Mouse (Mus musculus) limb, embryonic 11.5 days (tissue): ENCODE measurements around the gene Lrrc56. TPM values are rescaled to one million over a fixed set of nuclear protein-coding genes. Genes with fewer than 3 reads are reported as not detected.

Source experiments
- ATAC-seq: fragments of 200-750 bp; cut with Nextera tagmentation; 2 replicates; pipeline ENCODE4 v1.8.0; 2017; ENCODE audit warnings: low read depth; ENCODE audit not compliant: insufficient number of reproducible peaks, low FRiP score, low TSS enrichment
- DNase-seq: peaks from one replicate; pipeline ENCODE4 v3.0.0-alpha.2; 2015; ENCODE audit warnings: low spot score
- H3K27ac ChIP-seq: fragments of 300-500 bp; sonication (generic); replicated peaks from 2 replicates; pipeline ENCODE4 v1.5.1; 2014; ENCODE audit warnings: low read depth, mild to moderate bottlenecking, low read length
- H3K27me3 ChIP-seq: fragments of 300-500 bp; sonication (generic); 2 replicates; pipeline ENCODE4 v1.6.1; 2014; ENCODE audit warnings: mild to moderate bottlenecking, low read length, mixed read lengths; ENCODE audit not compliant: control insufficient read depth, insufficient read depth
- H3K36me3 ChIP-seq: fragments of 300-500 bp; sonication (generic); 2 replicates; pipeline ENCODE4 v1.6.1; 2014; ENCODE audit warnings: mild to moderate bottlenecking, low read length, moderate library complexity, mixed read lengths; ENCODE audit not compliant: control insufficient read depth, insufficient read depth
- H3K4me1 ChIP-seq: fragments of 300-500 bp; sonication (generic); 2 replicates; pipeline ENCODE4 v1.6.1; 2014; ENCODE audit warnings: low read length, mixed read lengths; ENCODE audit not compliant: control insufficient read depth, insufficient read depth
- H3K4me2 ChIP-seq: fragments of 300-500 bp; sonication (generic); 2 replicates; pipeline ENCODE4 v1.6.1; 2014; ENCODE audit warnings: low read depth, mild to moderate bottlenecking, moderate library complexity; ENCODE audit not compliant: severe bottlenecking
- H3K4me3 ChIP-seq: fragments of 300-500 bp; sonication (generic); 2 replicates; pipeline ENCODE4 v1.5.1; 2014; ENCODE audit warnings: low read depth, low read length
- H3K9ac ChIP-seq: fragments of 300-500 bp; sonication (generic); 2 replicates; pipeline ENCODE4 v1.6.1; 2014; ENCODE audit warnings: mild to moderate bottlenecking, low read length
- H3K9me3 ChIP-seq: fragments of 300-500 bp; sonication (generic); 2 replicates; pipeline ENCODE4 v1.6.1; 2016; ENCODE audit warnings: low read length; ENCODE audit not compliant: control insufficient read depth
- WGBS: fragments of 180-500 bp; shearing (Covaris S2); extraction: QIAGEN DNeasy Blood & Tissue Kit; methylation state at CpG from one replicate; pipeline ENCODE4 v1.1.7; 2014; 5-methylcytosine and 5-hydroxymethylcytosine counted together
- polyA plus RNA-seq: library from polyadenylated mRNA; unstranded; fragments of >200 nt; fragmentation: Nextera tagmentation; extraction: Ambion mirVana; gene quantifications from 2 replicates; pipeline ENCODE4 v1.2.1, GENCODE M21; 2014

The Lrrc56 gene
- polyA plus RNA-seq, 1 experiment from 2014 or later, result 11.7 TPM

DNA sequence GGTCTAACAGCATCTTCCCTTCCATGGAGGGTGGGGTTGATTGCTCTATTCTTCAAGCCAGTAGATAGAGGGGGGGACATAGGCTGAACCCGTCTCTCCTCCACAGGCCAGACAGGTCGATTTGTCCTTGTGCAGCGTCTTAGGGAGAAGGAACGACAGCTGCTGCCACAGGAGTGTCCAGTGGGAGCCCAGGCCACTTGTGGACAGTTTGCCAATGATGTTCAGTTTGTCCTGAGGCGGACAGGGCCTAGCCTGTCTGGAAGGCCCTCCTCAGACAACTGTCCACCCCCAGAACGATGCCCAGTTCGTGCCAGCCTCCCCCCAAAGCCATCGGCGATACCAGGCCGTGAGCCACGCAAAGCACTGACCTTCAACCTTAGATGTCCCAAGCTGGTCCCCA, 22.9 kb downstream of the Lrrc56 start:
- no peaks in the 10 kb centered on the region; the same call in 1 of the 2 replicates for H3K36me3 ChIP-seq
- H3K27ac ChIP-seq, result no peak overlapping the region
- peaks cover 11% of the 10 kb centered on the region for H3K4me1 ChIP-seq
- 91% methylated on average over 11 of the region's 11 CpGs for WGBS
- no peak for DNase-seq
- no peaks in the 10 kb centered on the region for H3K9me3 ChIP-seq
- peak overlapping the region; percentile 83; the same call in 1 of the 2 replicates for H3K4me2 ChIP-seq
- H3K9ac ChIP-seq, result no peak overlapping the region; the same call in 1 of the 2 replicates
- no peaks in the 10 kb centered on the region for H3K27me3 ChIP-seq
- H3K4me3 ChIP-seq, result no peak overlapping the region
- no peak for ATAC-seq

DNA sequence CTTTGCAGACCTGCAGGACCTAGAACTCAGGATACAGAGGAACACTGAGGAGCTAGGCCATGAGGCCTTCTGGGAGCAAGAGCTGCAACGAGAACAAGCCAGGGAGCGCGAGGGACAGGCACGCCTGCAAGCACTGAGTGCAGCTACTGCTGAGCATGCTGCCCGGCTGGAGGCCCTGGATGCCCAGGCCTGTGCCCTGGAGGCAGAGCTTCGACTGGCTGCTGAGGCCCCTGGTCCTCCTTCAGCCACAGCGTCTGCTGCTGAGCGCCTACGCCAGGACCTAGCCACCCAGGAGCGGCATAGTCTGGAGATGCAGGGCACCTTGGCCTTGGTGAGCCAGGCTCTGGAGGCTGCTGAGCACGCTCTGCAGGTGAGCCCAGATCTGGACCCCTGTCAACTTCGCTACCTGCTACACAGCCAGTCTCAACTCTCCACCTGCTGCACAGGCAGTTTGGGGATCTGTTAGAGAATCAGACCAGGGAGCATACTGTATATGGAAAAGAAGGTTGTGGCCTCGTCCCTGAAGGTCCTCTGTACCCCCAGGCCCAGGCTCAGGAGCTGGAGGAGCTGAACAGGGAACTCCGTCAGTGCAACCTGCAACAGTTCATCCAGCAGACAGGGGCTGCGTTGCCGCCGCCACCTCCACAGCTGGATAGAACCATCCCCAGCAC, 23.5 kb downstream of the Lrrc56 start:
- Histone ChIP-seq H3K9ac (no peak overlapping the region), H3K27ac (no peak overlapping the region), H3K4me3 (no peak overlapping the region), H3K9me3 (no peaks in the 10 kb centered on the region), H3K27me3 (no peaks in the 10 kb centered on the region), H3K4me2 (no peak overlapping the region), H3K36me3 (no peaks in the 10 kb centered on the region; the same call in 1 of the 2 replicates), H3K4me1 (peaks cover 14% of the 10 kb centered on the region)
- no peak for DNase-seq
- 88% methylated on average over 17 of the region's 17 CpGs for WGBS
- ATAC-seq, result no peak

DNA sequence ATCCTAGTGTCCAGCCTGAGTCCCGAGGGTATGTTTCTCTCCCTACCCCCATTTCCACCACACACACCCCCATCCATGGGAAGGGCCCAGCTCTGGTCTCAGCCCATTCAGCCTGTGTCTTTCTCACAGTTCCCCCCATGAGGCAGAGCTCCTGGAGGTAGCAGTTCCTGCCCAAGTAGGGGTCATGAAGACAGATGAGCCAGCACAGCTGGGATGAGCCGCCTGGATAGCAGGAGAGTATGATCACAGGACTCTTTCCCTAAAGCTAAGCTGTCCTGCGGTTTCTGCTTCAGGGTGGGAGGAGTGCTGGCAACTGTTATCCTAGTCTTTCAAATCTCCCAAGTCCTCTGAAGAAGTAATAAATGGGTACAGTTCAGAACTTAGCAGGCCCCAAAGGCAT, 24.2 kb downstream of the Lrrc56 start:
- Histone ChIP-seq H3K9ac (no peak overlapping the region), H3K4me3 (no peak overlapping the region), H3K36me3 (no peaks in the 10 kb centered on the region; the same call in 1 of the 2 replicates), H3K4me1 (peaks cover 16% of the 10 kb centered on the region), H3K4me2 (no peak overlapping the region), H3K27me3 (no peaks in the 10 kb centered on the region), H3K27ac (no peak overlapping the region), H3K9me3 (no peaks in the 10 kb centered on the region)
- ATAC-seq (no peak), DNase-seq (no peak)
- WGBS, result 84% methylated on average over 3 of the region's 3 CpGs

DNA sequence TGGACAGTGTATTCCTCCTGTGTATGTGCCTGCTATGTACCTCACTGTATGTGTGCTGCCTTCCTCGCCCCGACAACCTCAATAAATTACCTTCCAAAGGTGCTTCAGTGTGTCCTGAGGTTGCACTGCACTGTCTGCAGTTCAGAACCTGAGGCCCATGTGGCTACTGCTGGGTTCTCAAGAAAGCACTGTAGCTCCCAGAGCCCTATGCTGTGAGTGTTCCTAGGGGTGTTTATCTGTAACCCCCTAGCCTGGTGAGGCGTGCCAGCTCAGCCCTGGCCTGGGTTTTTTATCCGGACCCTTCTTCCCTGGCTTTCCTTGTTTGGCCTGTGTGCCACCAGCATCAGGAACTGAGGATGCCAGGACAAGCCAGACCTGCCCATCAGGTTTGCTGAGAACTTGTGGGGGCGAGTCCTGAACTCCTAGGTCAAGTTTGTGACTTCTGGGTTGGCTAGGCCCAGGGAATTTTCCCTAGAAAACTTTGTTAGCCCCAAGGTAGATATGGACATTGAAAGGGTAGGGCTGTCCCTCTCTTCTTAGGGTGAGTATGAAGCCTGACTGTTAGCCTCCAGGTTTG, 24.7 kb downstream of the Lrrc56 start:
- no peaks in the 10 kb centered on the region for H3K9me3 ChIP-seq
- H3K27ac ChIP-seq, result no peak overlapping the region
- no peaks in the 10 kb centered on the region; the same call in 1 of the 2 replicates for H3K36me3 ChIP-seq
- WGBS, result 87% methylated on average over 5 of the region's 5 CpGs
- no peak overlapping the region for H3K4me3 ChIP-seq
- H3K27me3 ChIP-seq, result no peaks in the 10 kb centered on the region
- DNase-seq (no peak), ATAC-seq (no peak)
- H3K9ac ChIP-seq, result no peak overlapping the region
- no peak overlapping the region for H3K4me2 ChIP-seq
- peaks cover 16% of the 10 kb centered on the region for H3K4me1 ChIP-seq

DNA sequence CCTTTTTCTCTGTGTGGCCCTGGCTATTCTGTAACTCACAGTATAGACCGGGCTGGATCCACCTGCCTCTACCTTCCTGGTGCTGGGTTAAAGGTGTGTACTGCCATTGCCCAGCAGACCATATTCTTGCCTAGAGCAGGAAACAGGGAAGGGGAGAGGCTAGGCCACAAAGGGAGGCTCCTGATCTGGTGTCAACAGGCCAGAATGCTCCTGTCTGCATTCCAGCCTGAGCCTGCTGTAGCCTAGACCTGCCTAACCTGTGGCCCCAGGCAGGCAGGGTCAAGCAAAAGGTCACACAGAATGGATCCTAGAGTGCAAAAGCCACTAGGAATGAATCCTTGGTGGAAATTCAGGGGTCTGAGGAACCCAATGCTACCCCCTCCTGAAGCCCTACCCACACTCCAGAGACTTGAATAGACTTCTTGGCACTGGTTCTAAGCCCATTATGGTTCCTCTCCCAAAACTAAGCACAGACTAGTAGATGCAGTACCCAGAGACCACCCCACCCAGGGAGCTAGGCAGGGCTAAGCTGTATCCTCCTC, 25.7 kb downstream of the Lrrc56 start:
- no peak overlapping the region for H3K4me3 ChIP-seq
- H3K27me3 ChIP-seq, result no peaks in the 10 kb centered on the region
- H3K9ac ChIP-seq, result no peak overlapping the region
- no peak for ATAC-seq
- H3K36me3 ChIP-seq, result no peaks in the 10 kb centered on the region; the same call in 1 of the 2 replicates
- no peaks in the 10 kb centered on the region for H3K9me3 ChIP-seq
- H3K4me1 ChIP-seq, result peaks cover 16% of the 10 kb centered on the region
- DNase-seq, result no peak
- WGBS, result 95% methylated on average over 1 of the region's 1 CpGs
- H3K27ac ChIP-seq, result no peak overlapping the region
- H3K4me2 ChIP-seq, result no peak overlapping the region

DNA sequence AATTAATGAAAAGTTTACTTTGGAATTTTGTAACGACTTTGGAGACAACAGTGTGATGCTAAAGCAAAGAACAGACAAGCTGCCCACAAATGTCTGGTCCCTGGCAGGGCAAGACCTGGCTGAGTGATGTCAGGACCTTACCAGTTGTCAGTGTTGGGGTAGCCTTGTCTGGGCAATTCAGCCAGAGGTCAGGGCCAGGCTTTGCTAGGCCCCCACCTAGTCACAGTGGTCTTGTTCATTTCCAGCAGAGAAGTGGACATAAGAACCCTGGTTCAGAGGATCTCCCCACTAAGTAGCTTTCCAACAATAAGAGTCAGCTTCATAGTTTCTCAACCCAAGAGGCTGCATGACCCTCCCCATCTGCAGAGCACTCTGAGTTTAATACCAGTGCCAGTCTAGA, 26.4 kb downstream of the Lrrc56 start:
- no peaks in the 10 kb centered on the region; the same call in 1 of the 2 replicates for H3K36me3 ChIP-seq
- H3K4me3 ChIP-seq, result no peak overlapping the region; the same call in 1 of the 2 replicates
- no peaks in the 10 kb centered on the region for H3K27me3 ChIP-seq
- no peaks in the 10 kb centered on the region for H3K9me3 ChIP-seq
- H3K27ac ChIP-seq, result no peak overlapping the region
- no peak overlapping the region for H3K9ac ChIP-seq
- DNase-seq (no peak), ATAC-seq (no peak)
- H3K4me2 ChIP-seq, result peak overlapping the region; percentile 88; the same call in 1 of the 2 replicates
- peaks cover 12% of the 10 kb centered on the region for H3K4me1 ChIP-seq
- 82% methylated on average over 1 of the region's 1 CpGs for WGBS

DNA sequence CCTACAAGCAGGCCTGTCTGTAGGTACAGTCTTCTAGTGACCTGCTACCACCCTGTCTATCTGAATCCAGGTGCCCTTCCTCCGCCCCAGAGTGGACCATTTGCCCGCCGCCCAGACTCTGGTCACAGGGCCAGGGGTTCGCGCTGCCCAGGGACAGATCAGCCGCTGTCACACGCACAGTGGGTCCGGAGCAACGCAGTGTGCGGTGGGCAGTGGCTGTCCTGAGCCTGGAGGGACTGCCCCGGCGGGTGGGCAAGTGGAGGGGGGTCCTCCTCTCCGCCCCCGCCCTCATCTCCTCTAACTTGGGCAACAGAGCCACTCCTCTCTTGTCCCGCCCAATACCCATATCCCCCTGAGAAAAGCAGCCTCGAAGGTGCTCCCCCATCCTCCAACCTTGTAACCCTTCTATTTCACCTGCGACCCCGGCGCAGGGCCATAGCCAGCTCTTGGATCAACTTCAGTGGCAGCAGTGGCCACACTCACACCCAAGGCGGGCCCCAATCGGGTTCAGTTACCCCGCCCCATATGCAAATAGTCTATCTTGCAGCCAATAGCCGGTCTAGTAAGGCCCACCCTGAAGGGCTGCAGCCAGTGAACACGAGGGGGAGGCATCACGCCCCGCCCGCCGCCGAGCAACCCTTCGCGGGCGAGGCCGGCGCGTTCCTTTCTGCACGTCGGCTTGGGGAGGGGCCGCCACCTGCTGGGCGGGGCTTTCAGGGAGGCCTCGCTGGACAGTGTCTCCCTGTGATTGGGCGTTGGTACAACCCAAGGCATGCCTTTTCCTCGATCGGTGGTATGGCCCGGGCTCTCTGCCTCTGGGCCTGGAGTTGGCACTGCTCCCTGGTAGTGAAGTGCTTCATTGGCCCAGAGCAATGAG, 27.5 kb downstream of the Lrrc56 start:
- peak overlapping the region; percentile 88 for H3K4me2 ChIP-seq
- DNase-seq, result peak; percentile 99
- no peaks in the 10 kb centered on the region for H3K27me3 ChIP-seq
- H3K9ac ChIP-seq, result peak overlapping the region; percentile 56
- H3K36me3 ChIP-seq, result no peaks in the 10 kb centered on the region; the same call in 1 of the 2 replicates
- peak overlapping the region; percentile 48 for H3K4me3 ChIP-seq
- WGBS, result 3% methylated on average over 44 of the region's 44 CpGs
- peak; percentile 97 for ATAC-seq
- H3K9me3 ChIP-seq, result no peaks in the 10 kb centered on the region
- peak overlapping the region; percentile 63 for H3K27ac ChIP-seq
- peaks cover 12% of the 10 kb centered on the region for H3K4me1 ChIP-seq

DNA sequence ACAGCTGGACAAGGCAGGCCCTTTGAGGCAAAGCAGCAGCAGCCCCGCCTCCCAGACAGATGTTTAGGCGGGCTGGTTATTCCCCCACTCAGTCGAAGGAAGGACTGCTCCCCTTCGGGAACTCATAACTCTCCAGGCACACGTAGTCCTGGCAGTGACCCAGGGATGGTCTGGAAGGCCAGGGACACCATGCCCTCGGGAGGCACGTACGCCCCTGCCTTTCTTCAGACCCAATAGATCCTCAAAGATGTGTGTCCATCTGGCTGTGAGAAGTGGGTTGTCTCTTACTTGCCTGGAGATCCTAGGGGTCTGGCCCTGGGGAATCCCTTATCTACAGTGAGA, 28.1 kb downstream of the Lrrc56 start:
- Histone ChIP-seq H3K27ac (peak overlapping the region; percentile 63), H3K9me3 (no peaks in the 10 kb centered on the region), H3K36me3 (no peaks in the 10 kb centered on the region; the same call in 1 of the 2 replicates), H3K4me1 (peaks cover 12% of the 10 kb centered on the region), H3K27me3 (no peaks in the 10 kb centered on the region), H3K4me2 (peak overlapping the region; percentile 88), H3K4me3 (peak overlapping the region; percentile 48), H3K9ac (peak overlapping the region; percentile 9)
- 12% methylated on average over 8 of the region's 8 CpGs for WGBS
- no peak for ATAC-seq
- DNase-seq, result no peak
